Mouse (Mus musculus) layer of hippocampus, adult 11-12 months (tissue): ENCODE data around the gene Smtn.
A peak's percentile ranks its signal among the peaks of the same experiment; 100 is the strongest.

ENCODE experiments used
- DNase-seq: peaks from one replicate; pipeline ENCODE4 v3.0.0; 2022; ENCODE audit warnings: low spot score

Smtn gene

DNA sequence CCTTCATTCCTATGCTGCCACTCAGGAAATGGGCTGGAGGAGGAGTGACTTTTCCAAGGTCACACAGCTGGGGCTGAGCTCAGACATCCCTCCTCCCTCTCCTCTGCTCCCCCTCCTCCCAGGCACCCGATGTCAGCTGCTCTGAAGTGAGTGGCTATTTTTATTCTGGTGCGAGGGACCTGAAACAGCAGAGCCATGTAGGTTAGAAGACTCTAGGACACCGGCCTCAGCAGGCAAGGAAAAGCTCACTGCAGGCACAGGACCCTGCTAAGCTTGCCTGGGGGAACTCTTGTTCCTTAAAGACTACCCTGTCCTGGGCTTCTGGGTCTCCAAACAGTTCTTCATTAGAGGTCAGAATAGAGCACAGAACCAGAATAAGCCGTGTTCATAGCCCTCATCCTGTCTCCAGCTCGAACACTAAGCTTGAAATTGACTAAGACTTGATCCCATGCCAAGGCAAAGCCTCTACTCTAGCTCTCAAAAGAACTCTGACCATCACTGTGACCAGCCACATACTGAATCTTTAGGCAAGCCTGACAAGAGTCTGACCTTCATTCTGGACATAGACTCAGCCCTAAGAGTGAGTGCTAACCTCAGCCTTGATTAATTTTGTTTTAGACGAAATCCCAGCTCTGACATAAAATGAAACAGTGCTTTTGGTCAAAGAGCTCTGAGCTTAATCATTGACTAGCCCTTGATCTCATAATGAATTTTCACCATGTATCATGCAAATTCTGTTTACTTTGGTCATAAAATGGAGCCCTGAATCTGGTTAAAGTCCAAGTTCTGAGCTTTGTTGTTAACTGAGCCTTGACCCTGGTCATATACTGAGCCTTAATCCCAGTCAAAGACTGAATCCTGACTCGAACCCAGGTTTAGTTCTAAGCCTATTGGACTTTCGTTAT is 31.0 kb downstream of the Smtn start:
- DNase-seq: no peak

DNA sequence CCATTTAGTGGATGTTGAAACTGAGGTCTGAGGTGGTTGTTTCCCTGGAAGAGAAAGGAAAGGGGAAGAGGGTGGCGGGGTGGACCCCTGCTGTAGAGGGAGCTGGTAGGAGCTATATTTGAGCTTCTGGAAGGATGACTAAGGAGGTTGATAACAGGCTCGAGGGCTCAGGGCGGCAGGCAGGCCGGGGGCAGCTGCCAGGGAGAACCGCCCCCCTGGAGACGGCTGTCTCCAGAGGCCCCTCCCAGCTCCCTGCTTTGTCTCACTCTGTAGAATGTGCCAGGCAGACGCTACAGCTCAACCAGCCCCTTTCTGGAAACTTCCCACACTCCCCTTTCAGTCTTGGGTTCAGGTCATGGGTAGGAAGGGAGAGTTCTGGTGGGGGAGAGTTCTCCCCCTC is 32.2 kb downstream of the Smtn start:
- DNase-seq: no peak

DNA sequence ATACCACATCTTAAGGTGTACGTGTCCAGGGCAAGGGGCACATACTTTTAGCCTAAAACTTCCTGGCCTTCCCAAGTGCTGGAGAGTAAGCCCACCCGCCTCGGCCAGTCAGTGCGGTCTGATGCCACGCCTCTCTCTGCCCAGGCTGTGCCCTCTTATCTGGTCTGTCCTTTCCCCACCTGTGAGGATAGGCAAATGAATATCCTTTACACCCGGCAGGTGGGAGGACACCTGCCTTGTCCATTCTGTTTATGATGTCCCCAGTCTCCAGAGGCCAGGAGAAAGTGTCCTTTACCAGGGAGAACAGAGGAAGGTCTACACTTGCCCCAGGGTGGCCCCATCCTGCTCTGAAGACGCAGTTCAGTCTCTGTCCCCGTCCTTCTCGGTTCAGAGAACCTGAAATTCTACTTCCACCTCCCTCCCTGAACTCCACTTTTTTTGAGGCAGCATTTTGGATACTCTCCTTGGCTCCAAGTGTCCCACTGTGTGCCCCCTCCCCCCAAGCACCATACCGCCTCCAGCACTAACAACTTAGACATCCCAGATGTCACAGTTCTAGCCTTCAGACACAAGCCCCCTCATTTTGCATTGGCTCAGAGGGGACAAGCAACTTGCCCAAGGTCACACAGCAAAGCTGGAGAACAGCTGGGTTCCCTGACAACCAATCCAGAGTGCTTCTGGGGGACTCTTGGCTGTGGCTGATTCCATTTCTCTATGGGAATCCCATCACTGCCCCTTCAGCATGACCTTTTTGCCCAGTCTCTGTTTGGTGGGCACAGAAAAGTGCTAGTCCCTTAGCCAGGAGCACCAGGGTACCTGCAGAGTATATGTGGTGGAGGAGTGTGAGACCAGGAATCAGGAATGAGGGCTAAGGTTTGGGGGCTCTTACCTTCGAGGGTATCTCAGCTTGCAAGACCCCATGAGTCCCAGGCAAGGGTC is 36.4 kb downstream of the Smtn start:
- DNase-seq: no peak

DNA sequence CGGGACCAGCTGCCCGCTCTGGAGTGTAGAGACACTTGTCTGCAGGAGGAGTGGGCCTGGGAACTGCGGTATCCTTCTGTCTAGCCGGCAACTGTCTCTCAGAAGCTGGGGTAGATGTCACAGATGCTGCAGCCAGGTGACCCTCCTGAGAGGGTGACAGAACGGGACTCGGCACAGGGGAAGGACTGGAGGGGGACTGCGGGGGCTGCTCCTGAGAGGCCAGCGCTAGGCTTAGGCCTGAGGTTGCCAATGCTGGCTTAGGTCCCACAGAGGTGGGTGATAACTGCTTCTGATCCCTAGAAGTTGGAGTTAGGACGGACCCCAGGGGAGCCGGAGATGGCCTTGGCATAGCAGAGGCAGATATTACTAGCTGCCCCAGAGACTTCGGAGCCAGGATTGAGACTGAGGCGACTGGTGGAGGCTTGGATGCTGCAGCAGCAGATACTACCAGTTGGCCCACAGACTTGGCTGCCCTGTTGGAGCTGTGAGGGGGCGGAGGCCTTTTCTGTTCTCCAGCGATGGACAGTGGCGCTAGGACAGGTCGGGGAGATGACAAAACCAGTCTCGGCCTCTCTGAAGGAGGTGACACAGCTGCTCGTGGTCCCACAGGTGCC is 37.8 kb downstream of the Smtn start:
- DNase-seq: no peak

DNA sequence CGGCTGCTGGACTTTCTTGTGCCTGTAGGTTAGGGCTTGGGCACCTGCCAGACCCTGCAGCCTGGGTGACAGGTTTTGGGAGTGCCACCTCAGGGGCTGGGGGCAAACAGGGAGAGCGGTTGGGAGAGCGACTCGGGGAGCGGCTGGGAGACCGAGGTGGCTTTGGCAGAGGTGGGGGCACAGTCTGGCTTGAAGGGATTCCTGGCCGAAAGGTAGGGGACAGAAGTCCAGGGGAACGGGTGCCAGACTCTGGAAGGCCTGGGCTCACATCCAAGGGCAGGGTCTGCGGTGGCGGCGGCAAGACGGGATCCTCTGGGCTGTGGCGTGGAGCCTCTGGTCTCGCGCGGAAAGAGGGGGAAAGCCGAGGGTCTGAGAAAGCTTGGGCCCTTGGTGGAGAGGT is 38.4 kb downstream of the Smtn start:
- no peak for DNase-seq

DNA sequence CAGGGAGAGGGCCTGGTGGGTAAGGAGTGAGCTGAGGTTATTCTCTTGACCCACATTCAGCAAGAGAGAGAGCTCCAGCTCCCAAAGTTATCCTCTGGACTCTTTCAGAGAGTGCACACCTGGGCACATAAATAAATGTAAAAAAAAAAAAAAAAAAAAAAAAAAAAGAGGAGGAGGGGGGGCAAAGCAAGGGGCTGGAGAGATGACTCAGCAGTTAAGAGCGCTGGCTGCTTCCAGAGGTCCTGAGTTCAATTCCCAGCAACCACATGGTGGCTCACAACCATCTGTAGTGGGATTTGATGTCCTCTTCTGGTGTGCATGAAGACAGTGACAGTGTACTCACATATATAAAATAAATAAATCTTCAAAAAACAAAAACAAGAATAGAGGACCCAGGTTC is 43.1 kb downstream of the Smtn start:
- DNase-seq: no peak

DNA sequence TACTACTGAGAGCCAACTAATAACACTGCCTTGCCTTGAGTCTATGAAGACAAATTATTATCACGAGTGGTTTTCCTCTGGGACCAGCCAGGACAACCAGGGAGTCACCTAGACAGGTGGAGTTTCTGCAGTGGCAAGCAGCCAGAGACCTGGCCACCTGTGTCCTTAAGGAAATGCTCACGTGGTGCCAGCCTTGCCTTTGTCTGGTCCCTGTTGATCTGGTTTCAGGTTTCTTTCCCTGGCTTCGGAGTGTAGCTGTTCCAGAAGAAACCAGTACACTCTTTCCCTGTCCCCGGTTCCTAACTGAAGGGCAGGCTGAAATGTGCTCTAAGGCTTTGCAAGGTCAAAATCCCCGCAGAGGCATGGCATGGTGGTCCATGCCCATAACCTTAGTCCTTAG is 43.7 kb downstream of the Smtn start:
- no peak for DNase-seq

DNA sequence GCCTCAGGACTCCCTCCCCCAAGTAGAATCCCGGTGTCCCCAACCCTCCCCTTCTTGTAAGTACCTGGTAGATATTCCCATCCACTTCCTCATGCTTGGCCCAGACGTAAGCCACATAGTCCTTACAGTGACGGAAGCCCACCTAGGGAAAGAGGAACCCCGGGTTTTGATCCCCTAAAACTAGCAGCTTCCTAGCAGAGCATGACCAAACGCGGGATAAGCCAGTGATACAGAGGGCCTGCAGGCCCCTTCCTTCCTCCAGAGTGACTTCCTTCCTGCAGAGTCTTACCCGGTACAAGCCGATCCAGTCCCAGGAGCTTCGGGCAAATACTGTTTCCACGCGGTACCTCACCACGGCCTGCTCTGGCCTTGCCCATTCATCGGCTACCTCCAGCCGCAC is 44.9 kb downstream of the Smtn start:
- no peak for DNase-seq

DNA sequence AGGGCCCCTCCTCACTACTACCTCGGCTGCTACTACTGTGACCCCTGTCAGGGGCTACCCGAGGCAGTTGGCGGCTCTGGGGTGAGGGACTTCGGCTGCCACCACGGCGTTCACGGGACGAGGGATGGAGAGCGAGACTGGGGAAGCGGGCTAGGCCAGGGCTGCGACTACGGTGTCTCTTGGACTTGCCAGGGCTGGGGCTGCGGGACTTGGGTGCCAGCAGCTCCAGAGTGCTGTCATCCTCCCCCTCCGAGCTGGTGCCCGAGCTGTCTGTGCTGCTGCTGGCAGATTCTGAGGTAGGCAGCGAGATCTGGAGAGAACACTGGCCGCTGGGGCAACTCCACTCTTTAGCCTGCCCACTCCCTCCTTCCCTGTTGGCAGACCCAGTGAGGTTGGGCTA is 45.6 kb downstream of the Smtn start:
- DNase-seq: peak; percentile 31

DNA sequence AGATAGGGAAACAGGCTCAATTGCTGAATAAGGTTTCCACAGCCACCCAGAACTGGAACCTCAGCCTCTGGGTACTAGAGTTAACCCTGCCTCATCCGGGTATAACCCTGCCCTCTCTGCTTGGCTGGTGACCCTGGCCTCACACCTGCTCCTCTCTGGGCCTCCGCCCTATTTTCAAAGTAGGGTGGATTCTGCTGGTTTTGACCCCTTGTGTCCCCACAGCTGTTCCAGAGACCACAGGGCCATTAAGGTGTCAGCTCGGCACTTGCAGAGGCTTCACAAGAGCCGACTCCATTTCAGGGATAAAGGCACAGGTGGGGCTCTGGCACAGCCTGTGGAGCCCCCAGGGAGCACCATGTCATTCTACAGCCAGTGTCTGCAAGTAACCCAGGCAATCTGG is 47.7 kb downstream of the Smtn start:
- no peak for DNase-seq

DNA sequence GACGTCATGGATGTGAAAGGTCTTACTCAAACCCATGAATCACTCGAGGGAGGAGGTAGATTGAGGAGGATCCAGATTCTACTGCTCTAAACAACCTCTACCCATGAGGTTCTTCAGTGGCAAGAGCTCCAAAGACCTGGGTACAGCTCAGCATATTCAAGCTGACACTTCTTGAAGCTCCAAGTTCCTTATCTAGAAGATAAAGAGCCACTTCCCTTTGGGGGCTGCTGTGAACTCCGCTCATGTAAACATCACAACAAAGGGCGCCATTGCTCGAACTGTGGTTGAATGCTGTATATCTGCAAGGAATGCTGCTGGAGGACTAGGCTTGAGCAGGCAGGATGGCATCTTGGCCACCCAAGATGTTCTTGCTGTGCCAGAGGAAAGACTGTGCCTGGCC is 51.4 kb downstream of the Smtn start:
- DNase-seq: no peak

DNA sequence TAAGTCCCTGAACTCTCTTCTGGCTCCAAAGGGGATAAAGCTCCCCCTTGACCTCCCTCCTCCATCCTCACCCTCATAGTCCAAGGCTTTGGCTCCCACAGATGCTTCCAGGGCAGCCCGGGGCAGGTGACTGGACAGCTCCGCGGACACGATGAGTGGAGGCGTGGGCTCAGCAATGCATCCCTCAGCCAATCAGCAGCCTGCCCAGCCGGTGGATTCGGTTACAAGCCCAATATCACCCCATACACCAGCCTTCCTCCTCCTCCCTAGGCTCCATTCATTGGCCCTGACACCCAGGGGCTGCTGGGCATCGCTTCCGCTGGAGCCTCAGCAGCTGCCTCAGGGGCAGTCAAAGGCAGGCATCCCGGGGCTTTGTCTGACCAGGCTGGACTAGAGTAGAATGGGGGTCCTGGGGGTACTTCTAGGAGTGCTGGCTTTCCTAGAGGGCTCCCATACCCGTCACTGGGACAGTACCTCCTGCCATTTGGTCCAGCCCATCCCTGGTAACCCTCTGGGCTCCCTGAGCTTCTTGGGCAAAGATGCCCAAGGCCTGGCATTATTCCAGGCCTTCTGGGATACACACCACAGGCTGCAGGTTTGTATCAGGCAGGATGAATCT is 52.4 kb downstream of the Smtn start, which contains the start of gene Pla2g3:
Gene Pla2g3, plus strand, starts transcription at position 333 of the 619 bp plus-strand sequence.
- peak; percentile 19 for DNase-seq

DNA sequence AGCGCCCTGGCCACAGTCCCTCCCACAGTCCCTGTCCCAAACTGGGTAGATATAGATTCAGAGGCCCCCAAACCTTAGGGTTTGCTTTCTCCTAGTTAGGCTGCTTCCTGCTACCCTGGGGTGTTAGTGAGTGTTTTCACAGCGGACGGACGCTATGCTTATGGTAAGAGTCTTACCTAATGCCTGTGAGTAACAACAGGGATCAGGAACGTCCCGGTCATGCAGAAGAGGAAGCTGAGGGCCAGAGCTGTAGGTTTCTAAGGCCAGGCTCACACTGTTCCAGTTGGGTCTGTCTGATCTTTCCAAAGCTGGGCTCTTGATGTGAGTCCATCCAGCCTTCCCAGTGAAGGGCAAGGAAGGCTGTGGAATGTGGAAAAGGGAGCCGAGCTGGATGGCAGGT is 54.1 kb downstream of the Smtn start:
- no peak for DNase-seq

DNA sequence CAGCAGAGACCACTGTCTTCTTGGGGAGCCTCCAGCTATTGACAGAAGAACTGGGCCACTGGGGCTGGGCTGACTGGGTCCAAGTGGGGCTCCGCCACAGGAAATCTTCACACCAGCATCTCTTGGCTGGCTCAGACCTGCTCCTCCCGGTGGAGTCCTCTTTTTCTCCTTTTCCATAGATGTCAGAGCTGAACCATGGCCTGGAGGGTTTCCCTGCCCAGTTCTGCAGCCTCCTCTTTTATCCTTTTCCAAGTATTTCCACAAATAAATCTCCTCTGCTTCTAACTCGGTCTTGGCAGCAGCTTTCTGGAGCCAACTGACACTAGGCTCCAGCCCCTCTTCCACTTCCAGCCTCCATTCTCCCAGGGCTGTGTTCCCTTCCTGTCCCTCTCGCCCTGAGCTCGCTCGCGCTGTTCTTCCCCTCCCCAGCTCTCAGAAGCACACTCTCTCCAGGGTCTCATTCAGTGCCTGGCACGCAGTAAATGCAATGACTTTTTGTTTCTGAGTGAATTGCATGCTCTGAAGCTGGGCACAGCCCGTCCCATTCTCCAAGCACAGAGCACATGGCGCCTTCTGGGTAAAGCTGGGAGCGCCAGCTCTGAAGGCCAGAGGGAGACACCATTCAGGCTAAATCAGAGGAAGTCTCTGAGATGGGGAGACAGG is 56.3 kb downstream of the Smtn start:
- peak; percentile 68 for DNase-seq

DNA sequence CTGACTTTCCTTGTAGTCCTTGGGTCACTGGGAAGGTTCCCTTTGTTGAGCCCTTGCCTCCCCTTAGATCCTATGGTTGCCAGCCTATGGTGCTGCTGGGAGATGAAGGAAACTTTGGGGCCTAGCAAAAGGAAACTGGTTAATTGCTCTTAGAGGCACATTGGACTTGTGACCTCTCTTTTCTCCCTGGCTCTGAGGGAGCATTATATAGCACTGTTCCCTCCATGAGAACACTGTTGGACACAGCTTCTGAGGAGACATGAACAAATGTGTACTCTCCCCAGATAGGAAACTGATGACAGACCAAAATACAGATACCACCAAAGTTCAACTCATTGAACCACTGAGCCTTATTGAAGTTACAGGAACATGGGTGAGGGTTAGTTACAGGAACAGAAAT is 64.9 kb downstream of the Smtn start:
- no peak for DNase-seq

DNA sequence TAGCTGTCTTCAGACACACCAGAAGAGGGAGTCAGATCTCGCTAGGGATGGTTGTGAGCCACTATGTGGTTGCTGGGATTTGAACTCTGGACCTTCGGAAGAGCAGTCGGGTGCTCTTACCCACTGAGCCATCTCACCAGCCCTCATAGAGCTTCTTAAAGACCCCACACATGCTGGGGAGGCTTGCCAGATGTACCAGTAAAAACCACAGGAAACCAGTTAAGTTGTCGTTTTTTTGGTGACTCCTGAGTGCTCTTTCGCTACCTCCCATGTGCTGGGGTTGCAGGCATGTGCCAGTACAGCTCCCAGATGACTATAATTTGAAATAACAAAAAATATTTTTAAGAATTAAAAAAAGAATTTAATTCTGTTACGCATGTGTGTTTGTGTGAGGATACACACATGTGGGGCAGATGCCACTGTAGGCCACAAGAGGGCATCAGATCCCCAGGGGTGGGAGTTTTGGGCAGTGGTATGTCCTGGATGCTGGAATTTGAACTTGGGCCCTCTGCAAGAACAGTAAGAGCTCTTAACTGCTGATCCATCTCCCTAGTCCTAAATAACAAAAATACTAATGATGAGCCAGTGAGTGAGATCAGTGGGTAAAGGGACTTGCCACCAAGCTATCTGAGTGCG is 65.8 kb downstream of the Smtn start:
- DNase-seq: no peak

DNA sequence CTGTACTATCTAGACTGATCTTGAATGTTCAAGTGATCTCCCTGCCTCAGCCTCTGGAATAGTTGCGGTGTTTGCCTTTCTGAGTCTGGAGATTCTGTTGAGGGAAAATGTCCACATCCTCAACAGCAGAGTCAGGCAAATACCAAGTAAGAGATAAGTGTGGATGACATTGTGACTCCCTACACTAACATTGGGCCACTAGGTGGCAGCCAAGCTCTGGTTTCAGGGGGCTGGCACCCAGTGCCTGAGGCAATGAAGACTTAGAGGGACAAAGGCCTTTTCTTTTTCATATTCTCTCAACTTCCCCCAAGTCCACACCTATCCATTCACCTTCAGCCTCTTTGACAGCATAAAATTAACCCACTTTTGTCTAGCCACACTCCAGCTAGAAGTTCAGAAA is 67.9 kb downstream of the Smtn start:
- DNase-seq: peak; percentile 90

DNA sequence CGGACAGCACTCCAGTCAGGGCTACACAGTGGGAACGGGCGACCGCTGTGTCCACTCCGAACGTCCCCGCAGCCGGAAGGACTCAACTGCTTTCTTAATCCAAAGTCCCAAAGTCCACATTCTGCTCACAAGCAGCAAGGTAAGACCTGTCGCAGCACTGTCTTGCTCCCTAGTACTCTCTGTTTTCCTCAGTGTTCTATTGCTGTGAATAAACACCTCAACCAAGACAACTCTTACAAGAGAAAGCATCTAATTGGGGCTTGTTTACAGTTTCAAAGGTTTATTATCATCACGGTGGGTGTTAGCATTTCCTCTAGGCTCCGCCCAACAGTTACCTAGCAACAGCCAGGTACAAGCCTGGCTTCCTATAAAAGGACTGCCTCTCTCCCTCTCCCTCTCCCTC is 69.0 kb downstream of the Smtn start:
- DNase-seq: no peak
